Mouse (Mus musculus) G1E (cell line): ENCODE measurements around the gene Alox12b. TPM values are rescaled to one million over a fixed set of nuclear protein-coding genes. Genes with fewer than 3 reads are reported as not detected.

Experiments used
- ATAC-seq: 2 replicates; pipeline ENCODE4 v1.8.0; 2016; ENCODE audit warnings: mild to moderate bottlenecking; ENCODE audit not compliant: insufficient number of reproducible peaks, poor library complexity, low FRiP score, severe bottlenecking; ENCODE audit errors: extremely low read depth
- DNase-seq: peaks from one replicate; pipeline ENCODE4 v3.0.0; 2012; ENCODE audit warnings: low spot score
- H3K27me3 ChIP-seq: 2 replicates; pipeline ENCODE4 v1.6.1; 2012; ENCODE audit warnings: mild to moderate bottlenecking, low read length, inconsistent platforms; ENCODE audit not compliant: insufficient read depth
- H3K36me3 ChIP-seq: replicated peaks from 2 replicates; pipeline ENCODE3; 2012; ENCODE audit warnings: mild to moderate bottlenecking, inconsistent platforms
- H3K4me1 ChIP-seq: 2 replicates; pipeline ENCODE4 v1.6.1; 2012; ENCODE audit warnings: low read depth, low read length, inconsistent platforms, mixed read lengths; ENCODE audit not compliant: insufficient read depth
- H3K4me3 ChIP-seq: 2 replicates; pipeline ENCODE4 v1.5.1; 2012; ENCODE audit warnings: low read depth, mild to moderate bottlenecking, inconsistent platforms, low read length, moderate library complexity, mixed read lengths
- H3K9me3 ChIP-seq: replicated peaks from 2 replicates; pipeline ENCODE4 v1.6.1; 2012; ENCODE audit warnings: inconsistent platforms
- CTCF ChIP-seq: IDR thresholded peaks from 2 replicates; pipeline ENCODE4 v1.5.1; 2012; ENCODE audit warnings: low read depth, low read length, inconsistent platforms, mixed read lengths
- GATA1 ChIP-seq: IDR thresholded peaks from 2 replicates; pipeline ENCODE4 v1.6.1; 2012; ENCODE audit warnings: borderline replicate concordance, low read length, inconsistent platforms, mixed read lengths
- GATA2 ChIP-seq: IDR thresholded peaks from 2 replicates; pipeline ENCODE4 v1.6.1; 2012; ENCODE audit warnings: low read depth, low read length, inconsistent platforms, borderline replicate concordance
- POLR2AphosphoS5 ChIP-seq: IDR thresholded peaks from 2 replicates; pipeline ENCODE4 v1.6.1; 2012; ENCODE audit warnings: low read depth, low read length, inconsistent platforms; ENCODE audit not compliant: insufficient replicate concordance
- TAL1 ChIP-seq: conservative IDR thresholded peaks from 2 replicates; pipeline ENCODE4 v1.6.1; 2012; ENCODE audit warnings: low read depth, low read length, inconsistent platforms, mixed read lengths
- polyA plus RNA-seq: library from polyadenylated mRNA; stranded (reverse); fragments of >175 nt; gene quantifications from 2 replicates; pipeline ENCODE4 v1.2.3, GENCODE M21; 2012
- total RNA-seq, 2 experiments: library from RNA; stranded (forward) in 1 of 2; stranded (reverse) in 1 of 2; fragments of 200-1000 nt in 1 of 2; fragments of >200 nt in 1 of 2; fragmentation: Nextera tagmentation in 1 of 2; gene quantifications; 2 replicates each; pipeline ENCODE4 v1.2.3; 2014 to 2017

The Alox12b gene
- total and polyA plus RNA-seq, 3 experiments: not detected

DNA sequence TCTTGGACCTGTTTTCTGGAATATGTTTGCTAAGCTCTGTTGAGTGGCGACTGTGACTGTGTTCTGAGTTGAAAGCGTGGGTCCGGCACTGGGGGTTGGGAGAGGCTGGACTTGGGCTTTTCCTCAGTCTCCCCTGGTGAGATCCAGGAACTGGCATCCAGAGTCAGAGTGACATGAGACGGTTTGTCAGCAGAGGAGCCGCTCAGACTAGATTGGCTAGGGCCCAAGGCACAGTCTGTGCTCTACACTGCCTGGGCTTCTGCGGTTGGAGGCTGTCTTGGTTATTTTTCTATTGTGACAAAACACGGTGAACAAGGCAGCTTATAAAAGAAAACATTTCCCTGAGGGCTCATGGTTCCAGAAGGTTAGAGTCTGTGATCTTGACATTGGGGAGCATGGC is 9.2 kb upstream of the Alox12b start:
- Histone ChIP-seq H3K4me1 (peaks cover 2% of the 10 kb centered on the region; the same call in 1 of the 2 replicates), H3K9me3 (no peaks in the 10 kb centered on the region), H3K36me3 (no peaks in the 10 kb centered on the region), H3K4me3 (no peak overlapping the region), H3K27me3 (peaks cover 41% of the 10 kb centered on the region)
- DNase-seq (no peak), ATAC-seq (no peak)
- no peak for TF ChIP-seq GATA2

DNA sequence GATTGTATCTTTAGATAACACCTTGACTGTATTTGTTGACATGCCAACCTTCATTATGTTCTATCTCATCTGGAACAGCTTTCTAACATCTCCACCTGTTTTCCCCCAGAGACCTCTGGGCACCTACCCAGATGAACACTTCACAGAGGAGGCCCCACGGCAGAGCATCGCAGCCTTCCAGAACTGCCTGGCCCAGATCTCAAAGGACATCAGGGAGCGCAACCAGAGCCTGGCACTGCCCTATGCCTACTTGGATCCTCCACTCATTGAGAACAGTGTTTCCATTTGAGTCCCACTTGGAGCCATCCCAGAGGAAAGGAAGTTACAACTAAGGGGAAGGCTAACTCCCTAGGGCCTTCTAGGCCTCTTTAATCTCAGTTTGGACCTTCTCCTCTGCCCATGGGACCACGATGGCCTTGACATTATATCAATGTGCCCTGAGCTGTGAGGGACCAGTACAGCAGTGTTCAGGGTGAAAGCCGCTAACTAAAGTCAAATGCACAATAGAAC is 8.3 kb upstream of the Alox12b start:
- Histone ChIP-seq H3K36me3 (no peaks in the 10 kb centered on the region), H3K27me3 (peaks cover 41% of the 10 kb centered on the region), H3K9me3 (no peaks in the 10 kb centered on the region), H3K4me1 (peaks cover 2% of the 10 kb centered on the region; the same call in 1 of the 2 replicates), H3K4me3 (no peak overlapping the region)
- ATAC-seq (no peak), DNase-seq (no peak)
- no peak for TF ChIP-seq GATA1

DNA sequence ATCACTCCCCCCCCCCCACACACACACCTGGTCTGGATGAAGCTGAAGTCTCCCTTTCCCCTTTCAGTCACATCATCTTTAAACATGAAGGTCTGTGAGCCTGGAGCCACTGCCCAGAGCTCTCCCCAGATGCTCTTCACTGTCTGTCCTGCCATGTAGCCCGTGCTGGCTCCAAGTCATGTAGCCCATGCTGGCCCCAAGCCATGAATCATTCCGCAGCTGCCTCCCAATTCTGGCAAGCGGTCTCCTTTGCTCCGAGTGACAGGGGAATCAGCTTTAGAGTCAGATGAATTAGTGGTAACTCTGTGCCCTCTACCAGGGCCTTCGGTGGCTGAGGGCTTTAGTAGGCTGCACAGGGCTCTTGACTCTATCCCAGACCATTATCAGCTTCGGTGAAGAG is 7.1 kb upstream of the Alox12b start:
- TF ChIP-seq GATA1 (no peak), TAL1 (no peak), POLR2AphosphoS5 (no peak)
- Histone ChIP-seq H3K9me3 (no peaks in the 10 kb centered on the region), H3K36me3 (no peaks in the 10 kb centered on the region), H3K27me3 (peaks cover 50% of the 10 kb centered on the region), H3K4me1 (peaks cover 2% of the 10 kb centered on the region; the same call in 1 of the 2 replicates), H3K4me3 (no peak overlapping the region)
- no peak for ATAC-seq
- DNase-seq: no peak

- DNase-seq: no peak
- Histone ChIP-seq H3K27me3 (peaks cover 48% of the 10 kb centered on the region), H3K9me3 (no peaks in the 10 kb centered on the region), H3K36me3 (no peaks in the 10 kb centered on the region), H3K4me3 (no peak overlapping the region), H3K4me1 (peaks cover 2% of the 10 kb centered on the region; the same call in 1 of the 2 replicates)
- no peak for ATAC-seq
- no peak for TF ChIP-seq GATA2
- TF ChIP-seq GATA1: no peak
- TF ChIP-seq CTCF: no peak
- TF ChIP-seq TAL1: no peak
- no peak for TF ChIP-seq POLR2AphosphoS5
Observed at GRCm38 (mm10) chr11:69150444-69150843, 6.3 kb upstream of the Alox12b start.

DNA sequence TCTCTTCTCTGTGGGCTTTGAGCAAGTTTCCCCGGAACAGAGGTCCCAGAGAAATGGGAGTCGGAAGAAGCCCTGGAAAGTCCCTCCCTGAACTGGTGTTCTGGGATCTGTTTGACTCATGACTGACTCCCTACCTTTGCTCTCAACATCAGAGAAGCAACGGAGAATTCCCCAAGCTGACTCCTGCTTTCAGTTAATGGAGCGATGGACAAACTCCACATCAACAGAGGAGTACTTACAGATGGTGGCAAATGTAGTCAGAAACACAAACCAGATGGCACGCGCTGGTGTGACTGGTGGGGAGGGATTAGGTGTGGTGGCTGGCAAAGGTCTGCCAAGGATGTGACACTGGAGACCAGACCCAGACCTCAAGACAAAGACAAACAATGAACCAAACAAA is 5.8 kb upstream of the Alox12b start:
- no peak overlapping the region for H3K4me3 ChIP-seq
- no peak for ATAC-seq
- H3K9me3 ChIP-seq: no peaks in the 10 kb centered on the region
- no peak for TF ChIP-seq CTCF
- no peak for TF ChIP-seq GATA1
- no peak for TF ChIP-seq POLR2AphosphoS5
- TF ChIP-seq GATA2: no peak
- no peak for TF ChIP-seq TAL1
- H3K4me1 ChIP-seq: peaks cover 2% of the 10 kb centered on the region; the same call in 1 of the 2 replicates
- H3K36me3 ChIP-seq: no peaks in the 10 kb centered on the region
- DNase-seq: no peak
- peaks cover 48% of the 10 kb centered on the region for H3K27me3 ChIP-seq

DNA sequence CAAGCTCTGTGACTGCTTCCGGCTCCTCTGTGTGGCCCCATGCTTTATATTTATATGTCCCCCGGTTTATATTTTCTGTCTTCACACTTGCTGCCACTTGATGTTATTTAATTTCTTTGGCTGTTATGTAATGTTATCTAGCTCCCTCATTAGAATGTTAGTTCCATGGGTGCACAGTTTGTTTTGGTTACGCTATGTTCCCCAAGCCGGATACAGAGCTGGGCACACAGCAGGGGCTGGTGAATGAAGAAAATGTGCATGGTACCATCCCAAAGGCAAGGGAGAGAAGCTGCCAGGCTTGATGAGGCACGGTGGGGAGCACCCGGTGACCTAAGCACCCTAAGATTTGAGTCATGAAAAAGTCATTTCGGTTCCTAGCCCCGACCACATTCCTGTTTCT is 3.0 kb upstream of the Alox12b start:
- H3K9me3 ChIP-seq: no peaks in the 10 kb centered on the region
- TF ChIP-seq POLR2AphosphoS5 (no peak), TAL1 (no peak), GATA2 (no peak), CTCF (no peak), GATA1 (no peak)
- ATAC-seq (no peak), DNase-seq (no peak)
- H3K4me3 ChIP-seq: no peak overlapping the region
- peaks cover 2% of the 10 kb centered on the region; the same call in 1 of the 2 replicates for H3K4me1 ChIP-seq
- no peaks in the 10 kb centered on the region for H3K36me3 ChIP-seq
- H3K27me3 ChIP-seq: peaks cover 49% of the 10 kb centered on the region

DNA sequence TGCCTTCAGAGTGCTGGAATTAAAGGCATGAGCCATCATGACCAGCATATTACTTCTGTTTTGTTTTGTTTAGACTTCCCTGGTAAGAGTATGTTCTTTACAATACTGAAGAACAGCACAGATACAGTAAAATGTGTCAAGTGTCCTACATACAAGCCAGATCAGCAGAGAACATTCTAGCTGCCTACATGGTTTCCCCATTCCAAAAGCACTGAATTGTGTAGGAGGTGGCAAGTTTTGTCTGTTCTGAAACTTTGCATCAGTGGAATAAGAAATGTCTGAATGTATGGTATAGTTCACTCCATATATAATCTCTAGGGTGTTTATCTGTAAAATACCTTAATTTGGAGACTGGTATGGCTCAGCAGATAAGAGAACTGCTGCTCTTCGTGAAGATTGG is 1.4 kb upstream of the Alox12b start:
- H3K27me3 ChIP-seq: peaks cover 44% of the 10 kb centered on the region
- DNase-seq (no peak), ATAC-seq (no peak)
- TF ChIP-seq GATA2 (no peak), TAL1 (no peak), GATA1 (no peak), POLR2AphosphoS5 (no peak), CTCF (no peak)
- H3K36me3 ChIP-seq: no peaks in the 10 kb centered on the region
- H3K4me1 ChIP-seq: peaks cover 2% of the 10 kb centered on the region; the same call in 1 of the 2 replicates
- H3K9me3 ChIP-seq: no peaks in the 10 kb centered on the region
- no peak overlapping the region for H3K4me3 ChIP-seq
